Mouse (Mus musculus): ENCODE data around the gene Pmm1. TPM values are rescaled to one million over a fixed set of nuclear protein-coding genes. Genes with fewer than 3 reads are reported as not detected.
"Not testable (repeated sequence)": the region's sequence is repeated elsewhere in the genome, so short reads cannot be mapped to it uniquely, and the experiment has no call there.

Gene Pmm1
- polyA plus RNA-seq, 1 experiment, result 104 TPM

- H3ac ChIP-seq (ENCODE audit: control insufficient read depth, insufficient read length), result no peak overlapping the region
- no peaks in the 10 kb centered on the region for H3K27me3 ChIP-seq (ENCODE audit: control insufficient read depth, insufficient read depth, insufficient read length)
- TF ChIP-seq SRF (IDR thresholded peaks at IDR 0.05; ENCODE audit: control insufficient read depth, insufficient read length, low read depth) (peak; percentile 45), MYOG (IDR thresholded peaks at IDR 0.05; ENCODE audit: control insufficient read depth in 1 of 3, insufficient read depth in 1 of 3, insufficient read length in 2 of 3, low read depth in 2 of 3) (peak; percentile 5 to 63 (median 43)), E2F4 (IDR thresholded peaks at IDR 0.05; ENCODE audit: insufficient read depth) (no peak), CEBPB (IDR thresholded peaks at IDR 0.05; ENCODE audit: insufficient read depth, poor library complexity, severe bottlenecking) (no peak), TCF12 (IDR thresholded peaks at IDR 0.05; ENCODE audit: insufficient read depth, poor library complexity, severe bottlenecking) (no peak), POLR2AphosphoS2 (IDR thresholded peaks at IDR 0.05; ENCODE audit: insufficient read length, low read depth) (peak; percentile 86), MYOD1 (IDR thresholded peaks at IDR 0.05; ENCODE audit: control insufficient read depth in 1 of 3, insufficient read length in 2 of 3, low read depth in 2 of 3) (peak in 2 of 3 experiments; percentile 66 to 79), POLR2A (IDR thresholded peaks at IDR 0.05; ENCODE audit: insufficient read length, low read depth) (peak; percentile 46), TCF3 (IDR thresholded peaks at IDR 0.05; ENCODE audit: insufficient read length, low read depth) (no peak), MAX (IDR thresholded peaks at IDR 0.05; ENCODE audit: low read depth) (no peak), USF1 (IDR thresholded peaks at IDR 0.05; ENCODE audit: low read depth) (no peak), REST (IDR thresholded peaks at IDR 0.05; ENCODE audit: insufficient read depth, insufficient read length) (no peak)
- H3K36me3 ChIP-seq (ENCODE audit: control insufficient read depth, insufficient read depth), result peaks cover 42% of the 10 kb centered on the region
- no peak overlapping the region for H3K4me3 ChIP-seq
- no peaks in the 10 kb centered on the region for H3K79me2 ChIP-seq (ENCODE audit: control insufficient read depth, insufficient read depth)
- H3K4me2 ChIP-seq (ENCODE audit: low read depth), result no peak overlapping the region
These were observed 42.9 kb downstream of the Pmm1 start for GRCm38 (mm10) chr15:81917621-81918463.

GRCm38 (mm10) chr15:81917201-81917600 lies 43.5 kb downstream of the Pmm1 start:
- peaks cover 49% of the 10 kb centered on the region for H3K36me3 ChIP-seq (ENCODE audit: control insufficient read depth, insufficient read depth)
- H3K4me2 ChIP-seq (ENCODE audit: low read depth), result no peak overlapping the region
- H3K27me3 ChIP-seq (ENCODE audit: control insufficient read depth, insufficient read depth, insufficient read length), result no peaks in the 10 kb centered on the region
- no peak overlapping the region for H3ac ChIP-seq (ENCODE audit: control insufficient read depth, insufficient read length)
- TF ChIP-seq POLR2A (IDR thresholded peaks at IDR 0.05; ENCODE audit: insufficient read length, low read depth) (peak; percentile 29), POLR2AphosphoS2 (IDR thresholded peaks at IDR 0.05; ENCODE audit: insufficient read length, low read depth) (peak; percentile 86), USF1 (IDR thresholded peaks at IDR 0.05; ENCODE audit: low read depth) (no peak)
- H3K4me3 ChIP-seq, result no peak overlapping the region
- H3K79me2 ChIP-seq (ENCODE audit: control insufficient read depth, insufficient read depth), result no peaks in the 10 kb centered on the region

- H3K27me3 ChIP-seq (ENCODE audit: control insufficient read depth, insufficient read depth, insufficient read length), result no peaks in the 10 kb centered on the region
- no peak overlapping the region for H3K4me2 ChIP-seq (ENCODE audit: low read depth)
- H3K79me2 ChIP-seq (ENCODE audit: control insufficient read depth, insufficient read depth), result no peaks in the 10 kb centered on the region
- no peak overlapping the region for H3ac ChIP-seq (ENCODE audit: control insufficient read depth, insufficient read length)
- TF ChIP-seq POLR2AphosphoS2 (IDR thresholded peaks at IDR 0.05; ENCODE audit: insufficient read length, low read depth) (peak; percentile 15), E2F4 (IDR thresholded peaks at IDR 0.05; ENCODE audit: insufficient read depth) (no peak)
- no peak overlapping the region for H3K4me3 ChIP-seq
- H3K36me3 ChIP-seq (ENCODE audit: control insufficient read depth, insufficient read depth), result peaks cover 57% of the 10 kb centered on the region
These were observed 45.1 kb downstream of the Pmm1 start for GRCm38 (mm10) chr15:81915663-81916062.

- peaks cover 66% of the 10 kb centered on the region for H3K36me3 ChIP-seq (ENCODE audit: control insufficient read depth, insufficient read depth)
- no peak overlapping the region for H3K4me3 ChIP-seq
- TF ChIP-seq MYOD1 (IDR thresholded peaks at IDR 0.05; ENCODE audit: control insufficient read depth in 1 of 3, insufficient read length in 2 of 3, low read depth in 2 of 3) (no peak), TCF3 (IDR thresholded peaks at IDR 0.05; ENCODE audit: insufficient read length, low read depth) (no peak), SRF (IDR thresholded peaks at IDR 0.05; ENCODE audit: control insufficient read depth, insufficient read length, low read depth) (no peak), POLR2AphosphoS2 (IDR thresholded peaks at IDR 0.05; ENCODE audit: insufficient read length, low read depth) (peak; percentile 75), MAX (IDR thresholded peaks at IDR 0.05; ENCODE audit: low read depth) (no peak), USF1 (IDR thresholded peaks at IDR 0.05; ENCODE audit: low read depth) (no peak), E2F4 (IDR thresholded peaks at IDR 0.05; ENCODE audit: insufficient read depth) (no peak), REST (IDR thresholded peaks at IDR 0.05; ENCODE audit: insufficient read depth, insufficient read length) (no peak), POLR2A (IDR thresholded peaks at IDR 0.05; ENCODE audit: insufficient read length, low read depth) (peak; percentile 27), MYOG (IDR thresholded peaks at IDR 0.05; ENCODE audit: control insufficient read depth in 1 of 3, insufficient read depth in 1 of 3, insufficient read length in 2 of 3, low read depth in 2 of 3) (no peak), CEBPB (IDR thresholded peaks at IDR 0.05; ENCODE audit: insufficient read depth, poor library complexity, severe bottlenecking) (no peak)
- H3K79me2 ChIP-seq (ENCODE audit: control insufficient read depth, insufficient read depth), result no peaks in the 10 kb centered on the region
- no peak overlapping the region for H3ac ChIP-seq (ENCODE audit: control insufficient read depth, insufficient read length)
- no peak overlapping the region for H3K4me2 ChIP-seq (ENCODE audit: low read depth)
- no peaks in the 10 kb centered on the region for H3K27me3 ChIP-seq (ENCODE audit: control insufficient read depth, insufficient read depth, insufficient read length)
These were observed 46.1 kb downstream of the Pmm1 start for GRCm38 (mm10) chr15:81914668-81915067.

- H3K79me2 ChIP-seq (ENCODE audit: control insufficient read depth, insufficient read depth), result no peaks in the 10 kb centered on the region
- no peak overlapping the region for H3K4me3 ChIP-seq
- H3ac ChIP-seq (ENCODE audit: control insufficient read depth, insufficient read length), result no peak overlapping the region
- no peak for TF ChIP-seq E2F4 (IDR thresholded peaks at IDR 0.05; ENCODE audit: insufficient read depth)
- TF ChIP-seq USF1 (IDR thresholded peaks at IDR 0.05; ENCODE audit: low read depth), result no peak
- peak in 1 of 3 experiments; percentile 14 for TF ChIP-seq MYOD1 (IDR thresholded peaks at IDR 0.05; ENCODE audit: control insufficient read depth in 1 of 3, insufficient read length in 2 of 3, low read depth in 2 of 3)
- H3K36me3 ChIP-seq (ENCODE audit: control insufficient read depth, insufficient read depth), result peaks cover 83% of the 10 kb centered on the region
- H3K4me2 ChIP-seq (ENCODE audit: low read depth), result no peak overlapping the region
- H3K27me3 ChIP-seq (ENCODE audit: control insufficient read depth, insufficient read depth, insufficient read length), result no peaks in the 10 kb centered on the region
These were observed 48.2 kb downstream of the Pmm1 start for GRCm38 (mm10) chr15:81912498-81912897.

GRCm38 (mm10) chr15:81908767-81909166 lies 52.0 kb downstream of the Pmm1 start:
- not testable (repeated sequence) for H3ac ChIP-seq (ENCODE audit: control insufficient read depth, insufficient read length); H3K4me2 ChIP-seq (ENCODE audit: low read depth); H3K27me3 ChIP-seq (ENCODE audit: control insufficient read depth, insufficient read depth, insufficient read length); H3K79me2 ChIP-seq (ENCODE audit: control insufficient read depth, insufficient read depth); H3K4me3 ChIP-seq
- H3K36me3 ChIP-seq (ENCODE audit: control insufficient read depth, insufficient read depth), result peaks cover 84% of the 10 kb centered on the region

Data from myocyte (in vitro differentiated cells).